Mouse (Mus musculus) megakaryocyte, embryonic 14.5 days (primary cell): ENCODE results near the gene Wfdc15b. TPM values are rescaled to one million over a fixed set of nuclear protein-coding genes. Genes with fewer than 3 reads are reported as not detected.

Experiments
- H3K27me3 ChIP-seq: replicated peaks from 2 replicates; pipeline ENCODE3; 2012; ENCODE audit warnings: inconsistent platforms
- H3K36me3 ChIP-seq: replicated peaks from 2 replicates; pipeline ENCODE3; 2012; ENCODE audit warnings: low read length, inconsistent platforms, mixed read lengths
- H3K4me1 ChIP-seq: 2 replicates; pipeline ENCODE4 v1.6.1; 2012; ENCODE audit warnings: inconsistent platforms
- H3K4me3 ChIP-seq: replicated peaks from 2 replicates; pipeline ENCODE3; 2012; ENCODE audit warnings: moderate library complexity, mild to moderate bottlenecking, inconsistent platforms
- H3K9me3 ChIP-seq: 2 replicates; pipeline ENCODE4 v1.6.1; 2012; ENCODE audit warnings: inconsistent platforms
- FLI1 ChIP-seq: IDR thresholded peaks from 2 replicates; pipeline ENCODE4 v1.6.1; 2012; ENCODE audit warnings: low read length, inconsistent platforms, mixed read lengths
- GATA1 ChIP-seq: IDR thresholded peaks from 3 replicates; pipeline ENCODE4 v1.6.1; 2012; ENCODE audit warnings: mixed read lengths, low read length, inconsistent platforms, borderline replicate concordance
- polyA plus RNA-seq: library from polyadenylated mRNA; stranded (reverse); fragments of >175 nt; gene quantifications from 2 replicates; pipeline ENCODE4 v1.2.3, GENCODE M21; 2012; ENCODE audit warnings: low replicate concordance; ENCODE audit not compliant: insufficient read depth

Wfdc15b gene
- polyA plus RNA-seq, 1 experiment, result not detected

DNA sequence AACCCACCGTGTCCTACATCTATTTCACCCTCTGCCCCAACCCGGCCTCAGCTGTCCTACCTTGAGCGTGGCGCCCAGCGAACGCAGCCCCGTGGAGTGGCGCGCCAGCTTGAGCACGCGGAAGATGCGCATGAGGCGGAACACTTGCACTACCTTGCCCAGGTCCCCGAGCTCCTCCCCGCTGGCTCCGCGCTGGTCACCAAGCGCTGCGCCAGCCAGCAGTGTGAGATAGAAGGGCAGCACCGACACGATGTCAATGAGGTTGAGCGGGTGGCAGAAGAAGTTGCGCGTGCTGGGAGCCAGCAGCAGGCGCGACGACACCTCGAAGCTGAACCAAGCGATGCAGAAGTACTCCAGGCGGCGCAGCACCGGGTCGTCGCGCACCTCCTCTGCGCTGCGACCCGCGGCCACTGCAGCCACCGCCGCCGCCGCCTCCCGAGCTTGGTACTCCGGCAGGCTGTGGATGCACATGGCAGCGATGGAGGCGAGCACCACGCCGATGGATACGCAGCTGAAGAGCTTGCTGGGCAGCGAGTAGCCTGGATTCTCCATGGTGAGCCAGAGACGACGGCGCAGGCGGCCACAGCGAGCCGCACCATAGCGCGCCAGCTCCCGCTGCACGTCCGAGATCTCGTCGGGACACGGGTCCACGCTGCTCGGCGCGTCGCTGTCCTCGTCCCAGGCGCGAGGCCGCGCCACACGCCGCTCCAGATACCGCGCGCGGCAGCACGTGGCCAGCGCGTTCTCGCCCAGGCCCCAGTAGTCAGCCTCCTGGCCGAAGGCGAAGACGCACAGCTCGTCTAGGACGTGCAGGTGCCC, 53.5 kb downstream of the Wfdc15b start:
- peaks cover 34% of the 10 kb centered on the region for H3K4me1 ChIP-seq
- TF ChIP-seq FLI1 (no peak), GATA1 (no peak)
- H3K27me3 ChIP-seq, result peaks cover 86% of the 10 kb centered on the region
- H3K4me3 ChIP-seq, result peak overlapping the region; percentile 82
- peaks cover 16% of the 10 kb centered on the region for H3K9me3 ChIP-seq
- H3K36me3 ChIP-seq, result no peaks in the 10 kb centered on the region

DNA sequence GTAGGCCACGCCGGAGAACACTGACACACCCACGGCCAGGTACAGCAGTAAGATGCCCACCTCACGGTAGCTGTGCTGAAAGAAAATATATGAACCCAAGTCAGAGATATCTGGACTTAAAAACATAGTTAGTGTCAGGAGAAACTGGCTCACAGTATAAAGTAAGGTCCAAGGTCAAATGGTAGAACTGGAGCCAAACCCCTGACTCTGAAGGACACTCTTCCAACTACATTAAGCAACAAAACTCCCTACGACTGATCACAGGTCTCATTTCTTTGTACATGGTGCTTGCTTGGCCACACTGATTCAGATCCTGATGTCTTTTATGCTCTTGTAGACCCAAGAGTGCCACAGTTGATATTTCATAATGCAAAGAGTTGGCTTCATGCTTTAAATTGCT, 56.5 kb downstream of the Wfdc15b start:
- Histone ChIP-seq H3K36me3 (no peaks in the 10 kb centered on the region), H3K4me3 (no peak overlapping the region), H3K4me1 (peaks cover 15% of the 10 kb centered on the region), H3K27me3 (peaks cover 73% of the 10 kb centered on the region), H3K9me3 (peaks cover 16% of the 10 kb centered on the region)
- TF ChIP-seq FLI1 (no peak), GATA1 (no peak)

Other genes starting within 250 kb of the Wfdc15b start
- 18.6 and 40.5 TPM in 2 replicates for gene Ywhab, start 226.7 kb downstream of the Wfdc15b start, polyA plus RNA-seq
- not detected in 2 replicates for gene Pabpc1l, start 196.2 kb downstream of the Wfdc15b start, polyA plus RNA-seq
- 3.1 and 31.1 TPM in 2 replicates for gene Stk4, start 151.3 kb downstream of the Wfdc15b start, polyA plus RNA-seq
- gene Tomm34, start 150.5 kb downstream of the Wfdc15b start, polyA plus RNA-seq, result 17.4 and 20.5 TPM in 2 replicates
- not detected in 2 replicates for gene Kcns1, start 50.5 kb downstream of the Wfdc15b start, polyA plus RNA-seq
- not detected in 2 replicates for gene Wfdc5, start 38.9 kb downstream of the Wfdc15b start, polyA plus RNA-seq
- gene Wfdc12, start 31.1 kb downstream of the Wfdc15b start, polyA plus RNA-seq, result not detected in 2 replicates
- gene Wfdc15a, start 21.5 kb downstream of the Wfdc15b start, polyA plus RNA-seq, result not detected in 2 replicates
- not detected in 2 replicates for gene Svs2, start 16.8 kb upstream of the Wfdc15b start, polyA plus RNA-seq
- gene Svs3b, start 35.0 kb upstream of the Wfdc15b start, polyA plus RNA-seq, result not detected in 2 replicates
- not detected in 2 replicates for gene Svs4, start 56.8 kb upstream of the Wfdc15b start, polyA plus RNA-seq
- gene Svs3a, start 67.6 kb upstream of the Wfdc15b start, polyA plus RNA-seq, result not detected in 2 replicates
- not detected in 2 replicates for gene Svs6, start 95.1 kb upstream of the Wfdc15b start, polyA plus RNA-seq
- not detected in 2 replicates for gene Svs5, start 111.1 kb upstream of the Wfdc15b start, polyA plus RNA-seq
- gene Slpi, start 167.4 kb upstream of the Wfdc15b start, polyA plus RNA-seq, result 10.8 and 19.1 TPM in 2 replicates
- gene Rbpjl, start 181.5 kb upstream of the Wfdc15b start, polyA plus RNA-seq, result 0.18 TPM in 1 of 2 replicates, not detected in the other
- not detected in 2 replicates for gene Matn4, start 183.5 kb upstream of the Wfdc15b start, polyA plus RNA-seq
- 0.78 and 6.1 TPM in 2 replicates for gene Sdc4, start 222.2 kb upstream of the Wfdc15b start, polyA plus RNA-seq
- 63.1 and 105 TPM in 2 replicates for gene Sys1, start 235.3 kb upstream of the Wfdc15b start, polyA plus RNA-seq
- 2.4 TPM in 1 of 2 replicates, not detected in the other for gene Gm20458, start 239.3 kb upstream of the Wfdc15b start, polyA plus RNA-seq